Mouse (Mus musculus): Measurements from ENCODE around the gene Kcnn3.

Gene Kcnn3

GRCm38 (mm10) chr3:89520618-89521502, 896 bp downstream of the Kcnn3 start:
- DNase-seq (ENCODE audit: low read depth), result no peak

- DNase-seq (ENCODE audit: low read depth), result no peak
Measured at GRCm38 (mm10) chr3:89521503-89521854, 1.5 kb downstream of the Kcnn3 start.

GRCm38 (mm10) chr3:89522450-89523128, 2.6 kb downstream of the Kcnn3 start:
- DNase-seq (ENCODE audit: low read depth), result no peak

GRCm38 (mm10) chr3:89526298-89527090, 6.5 kb downstream of the Kcnn3 start:
- DNase-seq (ENCODE audit: low read depth), result no peak

- DNase-seq (ENCODE audit: low read depth), result no peak
Measured at GRCm38 (mm10) chr3:89529796-89530195, 9.8 kb downstream of the Kcnn3 start.

GRCm38 (mm10) chr3:89534566-89535097, 14.7 kb downstream of the Kcnn3 start:
- no peak for DNase-seq (ENCODE audit: low read depth)

- no peak for DNase-seq (ENCODE audit: low read depth)
Measured at GRCm38 (mm10) chr3:89535147-89535546, 15.2 kb downstream of the Kcnn3 start.

GRCm38 (mm10) chr3:89539036-89539739, 19.2 kb downstream of the Kcnn3 start:
- no peak for DNase-seq (ENCODE audit: low read depth)

- no peak for DNase-seq (ENCODE audit: low read depth)
Measured at GRCm38 (mm10) chr3:89539740-89540370, 19.9 kb downstream of the Kcnn3 start.

- no peak for DNase-seq (ENCODE audit: low read depth)
Measured at GRCm38 (mm10) chr3:89540371-89540743, 20.4 kb downstream of the Kcnn3 start.

GRCm38 (mm10) chr3:89546951-89547350, 27.0 kb downstream of the Kcnn3 start:
- DNase-seq (ENCODE audit: low read depth), result no peak

- no peak for DNase-seq (ENCODE audit: low read depth)
Measured at GRCm38 (mm10) chr3:89548805-89549204, 28.8 kb downstream of the Kcnn3 start.

GRCm38 (mm10) chr3:89549488-89549887, 29.5 kb downstream of the Kcnn3 start:
- DNase-seq (ENCODE audit: low read depth), result no peak

GRCm38 (mm10) chr3:89551880-89552279, 31.9 kb downstream of the Kcnn3 start:
- no peak for DNase-seq (ENCODE audit: low read depth)

GRCm38 (mm10) chr3:89553432-89553831, 33.5 kb downstream of the Kcnn3 start:
- no peak for DNase-seq (ENCODE audit: low read depth)

GRCm38 (mm10) chr3:89553946-89554345, 34.0 kb downstream of the Kcnn3 start:
- no peak for DNase-seq (ENCODE audit: low read depth)

GRCm38 (mm10) chr3:89554587-89554986, 34.6 kb downstream of the Kcnn3 start:
- no peak for DNase-seq (ENCODE audit: low read depth)

- no peak for DNase-seq (ENCODE audit: low read depth)
Measured at GRCm38 (mm10) chr3:89557811-89558210, 37.8 kb downstream of the Kcnn3 start.

GRCm38 (mm10) chr3:89558972-89559910, 39.3 kb downstream of the Kcnn3 start:
- no peak for DNase-seq (ENCODE audit: low read depth)

GRCm38 (mm10) chr3:89561386-89561785, 41.4 kb downstream of the Kcnn3 start:
- DNase-seq (ENCODE audit: low read depth), result no peak

Data from c-Kit-positive CD71-negative TER-119-negative erythroid progenitor cells, embryonic 14.5 days (primary cell).